Mouse (Mus musculus): ENCODE results near the gene Myocd. TPM values are rescaled to one million over a fixed set of nuclear protein-coding genes. Genes with fewer than 3 reads are reported as not detected.

The Myocd gene
- 0.05 and 0.11 TPM in 2 replicates for polyA plus RNA-seq (2014; fragmentation: Nextera tagmentation; extraction: Ambion mirVana)

DNA sequence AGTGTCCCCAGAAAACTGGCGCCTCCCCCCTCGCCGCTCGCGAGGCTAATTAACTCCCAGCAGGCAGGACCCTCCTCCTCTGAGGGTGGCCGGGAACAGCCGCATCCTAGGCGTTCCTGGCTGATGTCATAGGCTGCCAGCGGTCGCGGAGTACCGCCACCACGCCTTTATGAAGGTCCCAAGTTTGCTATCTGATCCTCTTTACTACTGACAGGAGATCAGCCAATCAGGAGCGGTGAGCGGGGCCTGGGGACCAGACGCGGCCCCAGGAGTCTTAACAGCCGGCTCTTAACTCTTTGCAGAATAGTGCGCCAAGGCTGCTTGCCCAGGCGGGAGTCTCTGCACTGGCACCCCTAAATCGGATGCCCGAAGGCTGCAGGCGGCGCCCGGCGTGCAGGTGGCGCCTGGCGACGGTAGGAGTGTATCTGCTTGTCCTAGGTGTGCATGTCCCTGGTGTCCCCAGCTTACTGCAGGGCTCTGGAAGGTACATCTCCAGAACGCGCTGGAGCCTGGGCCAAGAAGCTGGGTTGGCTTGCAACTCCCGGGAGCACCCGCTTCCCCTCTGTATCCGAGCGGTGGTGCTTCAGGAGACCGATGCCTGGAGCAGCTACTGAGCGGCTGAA, at the start of gene Myocd:
Gene Myocd, minus strand, starts transcription at position 139 of the 623 bp plus-strand sequence.
- ATAC-seq (ENCODE audit: low FRiP score, low TSS enrichment) = peak; percentile 34; the same call in 1 of the 2 replicates
- under 1% methylated on average over 37 of the region's 37 CpGs for WGBS

DNA sequence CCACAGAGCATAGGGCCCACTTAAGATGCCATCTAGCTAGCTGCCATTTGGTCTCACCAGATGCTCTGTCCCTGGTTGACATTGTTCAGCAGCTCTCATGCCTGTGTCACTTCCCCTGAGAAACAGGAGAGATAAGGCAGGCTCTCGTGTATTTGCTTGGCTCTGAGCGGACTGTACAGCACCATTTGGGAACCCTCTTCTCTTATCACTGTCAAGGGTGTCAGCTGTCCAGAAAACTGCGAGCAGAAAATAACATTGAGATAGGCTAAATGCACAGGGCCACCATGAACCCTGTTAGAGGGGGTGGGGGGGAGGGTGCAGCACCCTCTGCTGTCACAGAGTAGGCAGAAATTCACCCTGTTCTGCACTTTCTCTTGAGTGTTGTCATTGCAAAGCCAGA, 34.0 kb upstream of the Myocd start:
- Histone ChIP-seq H3K4me3 (replicated peaks; ENCODE audit: low read depth, low read length) (no peak overlapping the region), H3K36me3 (ENCODE audit: control insufficient read depth, insufficient read depth, low read length) (no peaks in the 10 kb centered on the region), H3K4me1 (ENCODE audit: control insufficient read depth, insufficient read depth, low read length) (no peaks in the 10 kb centered on the region), H3K4me2 (ENCODE audit: low read length) (no peak overlapping the region), H3K9ac (replicated peaks; ENCODE audit: low read length) (no peak overlapping the region), H3K9me3 (ENCODE audit: control insufficient read depth, low read length) (no peaks in the 10 kb centered on the region), H3K27me3 (ENCODE audit: control insufficient read depth, insufficient read depth, low read length) (no peaks in the 10 kb centered on the region), H3K27ac (replicated peaks; ENCODE audit: low read depth, low read length) (no peak overlapping the region)
- DNase-seq (no peak), ATAC-seq (ENCODE audit: low FRiP score, low TSS enrichment) (no peak)
- WGBS = 81% methylated on average over 3 of the region's 3 CpGs

More for the DNA sequence above, at the start of gene Myocd:
- no peaks in the 10 kb centered on the region for H3K9me3 ChIP-seq (ENCODE audit: control insufficient read depth, low read length)
- H3K27ac ChIP-seq (replicated peaks; ENCODE audit: low read depth, low read length) = no peak within 1 kb of the TSS
- peaks cover 22% of the 10 kb centered on the region; the same call in 1 of the 2 replicates for H3K27me3 ChIP-seq (ENCODE audit: control insufficient read depth, insufficient read depth, low read length)
- peaks cover 10% of the 10 kb centered on the region for H3K4me1 ChIP-seq (ENCODE audit: control insufficient read depth, insufficient read depth, low read length)
- DNase-seq = peak; percentile 66
- H3K36me3 ChIP-seq (ENCODE audit: control insufficient read depth, insufficient read depth, low read length) = no peaks in the 10 kb centered on the region
- H3K4me2 ChIP-seq (ENCODE audit: low read length) = peak within 1 kb of the TSS; percentile 89
- H3K9ac ChIP-seq (replicated peaks; ENCODE audit: low read length) = peak within 1 kb of the TSS; percentile 47
- H3K4me3 ChIP-seq (replicated peaks; ENCODE audit: low read depth, low read length) = peak within 1 kb of the TSS; percentile 39

DNA sequence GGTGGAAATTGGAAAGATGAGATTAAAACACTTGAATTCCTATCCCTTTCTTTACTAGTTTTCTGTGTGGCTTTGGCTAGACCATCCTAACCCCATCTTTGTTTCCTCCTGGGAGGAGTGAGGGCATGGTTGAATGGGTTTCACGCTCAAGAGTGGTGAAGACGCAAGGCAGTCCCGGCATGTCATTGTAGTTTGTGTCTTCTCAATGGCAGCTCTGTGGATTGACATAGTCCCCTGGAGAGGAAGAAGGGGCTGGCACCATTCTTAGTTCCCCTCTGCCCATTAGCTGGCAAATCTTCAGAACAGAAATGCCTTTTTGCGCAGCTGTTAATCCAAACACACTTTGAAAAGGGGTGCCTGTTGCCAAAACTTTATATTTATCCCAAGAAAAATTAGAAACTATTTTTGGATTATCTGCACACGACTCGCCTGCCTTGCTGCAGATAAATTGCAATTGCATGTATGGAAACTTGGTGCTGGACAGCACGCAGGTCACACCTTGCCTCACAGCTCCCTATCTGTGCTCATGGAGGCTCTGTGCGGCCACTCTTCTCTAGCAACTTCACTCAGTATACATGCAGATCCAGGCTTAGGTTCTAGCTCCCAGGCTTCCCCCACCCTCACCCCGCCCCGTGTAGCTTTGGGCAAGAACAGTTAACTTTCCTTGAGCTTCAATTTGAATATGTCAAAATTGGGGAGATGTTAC, 24.5 kb upstream of the Myocd start:
- no peaks in the 10 kb centered on the region for H3K4me1 ChIP-seq (ENCODE audit: control insufficient read depth, insufficient read depth, low read length)
- H3K4me2 ChIP-seq (ENCODE audit: low read length) = no peak overlapping the region
- no peak overlapping the region for H3K4me3 ChIP-seq (replicated peaks; ENCODE audit: low read depth, low read length)
- ATAC-seq (ENCODE audit: low FRiP score, low TSS enrichment) = no peak
- no peaks in the 10 kb centered on the region for H3K9me3 ChIP-seq (ENCODE audit: control insufficient read depth, low read length)
- H3K27me3 ChIP-seq (ENCODE audit: control insufficient read depth, insufficient read depth, low read length) = no peaks in the 10 kb centered on the region
- H3K36me3 ChIP-seq (ENCODE audit: control insufficient read depth, insufficient read depth, low read length) = no peaks in the 10 kb centered on the region
- 78% methylated on average over 10 of the region's 10 CpGs for WGBS
- H3K27ac ChIP-seq (replicated peaks; ENCODE audit: low read depth, low read length) = no peak overlapping the region
- DNase-seq = no peak
- no peak overlapping the region for H3K9ac ChIP-seq (replicated peaks; ENCODE audit: low read length)

DNA sequence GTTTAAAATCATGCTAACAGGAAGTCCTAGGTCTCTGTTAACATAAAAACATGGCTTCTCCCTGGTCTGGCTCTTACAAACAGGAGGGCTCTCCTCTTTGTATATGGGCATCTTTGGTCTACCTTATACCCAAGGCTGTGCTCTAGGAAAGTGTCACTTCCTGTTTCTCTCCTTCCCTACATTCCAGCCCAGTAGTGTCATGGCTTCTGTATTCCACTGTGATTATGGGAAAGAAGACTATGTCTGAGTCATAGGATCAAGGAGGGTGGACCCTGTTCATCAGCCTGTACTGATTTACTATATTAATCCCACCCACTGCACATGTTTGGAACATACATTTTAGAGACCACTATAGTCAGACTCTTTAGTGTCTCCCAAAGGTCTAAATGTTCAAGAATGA, 23.2 kb upstream of the Myocd start:
- H3K4me2 ChIP-seq (ENCODE audit: low read length) = no peak overlapping the region
- no peak for DNase-seq
- ATAC-seq (ENCODE audit: low FRiP score, low TSS enrichment) = no peak
- no peaks in the 10 kb centered on the region for H3K36me3 ChIP-seq (ENCODE audit: control insufficient read depth, insufficient read depth, low read length)
- no peaks in the 10 kb centered on the region for H3K27me3 ChIP-seq (ENCODE audit: control insufficient read depth, insufficient read depth, low read length)
- H3K4me1 ChIP-seq (ENCODE audit: control insufficient read depth, insufficient read depth, low read length) = no peaks in the 10 kb centered on the region
- no peaks in the 10 kb centered on the region for H3K9me3 ChIP-seq (ENCODE audit: control insufficient read depth, low read length)
- H3K4me3 ChIP-seq (replicated peaks; ENCODE audit: low read depth, low read length) = no peak overlapping the region
- H3K9ac ChIP-seq (replicated peaks; ENCODE audit: low read length) = no peak overlapping the region
- H3K27ac ChIP-seq (replicated peaks; ENCODE audit: low read depth, low read length) = no peak overlapping the region

DNA sequence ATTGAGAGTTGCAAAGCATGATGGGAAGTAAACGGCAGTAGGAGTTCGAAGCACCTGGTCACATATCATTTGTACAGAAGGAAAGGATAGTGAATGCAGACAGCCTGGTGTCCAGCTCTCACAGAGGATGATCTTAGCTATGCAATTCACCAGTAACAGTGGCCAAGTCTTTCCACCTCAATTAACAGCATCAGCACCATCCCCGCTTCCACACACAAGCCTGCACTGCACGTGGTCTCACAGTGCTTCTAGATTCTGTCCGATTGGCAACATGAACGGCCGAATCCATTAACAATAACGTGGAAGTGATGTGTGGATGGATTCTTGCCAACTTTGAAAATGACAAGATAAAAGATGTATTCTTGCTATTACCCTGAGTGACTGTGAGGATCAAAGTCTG, 17.9 kb upstream of the Myocd start:
- no peak for DNase-seq

DNA sequence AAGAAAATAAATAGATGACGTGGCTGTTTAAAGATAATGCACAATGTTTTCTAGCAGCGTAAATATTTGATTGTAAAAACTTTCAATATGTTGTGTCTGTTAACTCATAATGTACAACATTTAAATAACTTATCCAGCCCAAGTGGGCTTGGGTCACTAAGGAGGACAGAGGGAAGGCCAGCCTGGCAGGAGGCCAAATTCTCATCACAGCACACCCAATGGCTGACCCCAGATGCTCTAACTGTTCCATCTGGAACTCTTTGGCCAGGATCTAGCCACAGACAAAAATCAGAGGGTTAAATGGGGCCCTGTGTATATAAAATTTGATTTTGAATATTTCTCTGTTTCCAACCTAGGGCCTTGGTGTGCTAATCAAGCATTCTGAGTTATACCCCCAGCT, 16.4 kb upstream of the Myocd start:
- WGBS = 94% methylated on average over 2 of the region's 2 CpGs
- Histone ChIP-seq H3K27ac (replicated peaks; ENCODE audit: low read depth, low read length) (no peak overlapping the region), H3K9me3 (ENCODE audit: control insufficient read depth, low read length) (no peaks in the 10 kb centered on the region), H3K36me3 (ENCODE audit: control insufficient read depth, insufficient read depth, low read length) (no peaks in the 10 kb centered on the region), H3K4me3 (replicated peaks; ENCODE audit: low read depth, low read length) (no peak overlapping the region), H3K4me2 (ENCODE audit: low read length) (no peak overlapping the region), H3K27me3 (ENCODE audit: control insufficient read depth, insufficient read depth, low read length) (no peaks in the 10 kb centered on the region), H3K9ac (replicated peaks; ENCODE audit: low read length) (no peak overlapping the region), H3K4me1 (ENCODE audit: control insufficient read depth, insufficient read depth, low read length) (no peaks in the 10 kb centered on the region)
- ATAC-seq (ENCODE audit: low FRiP score, low TSS enrichment) = no peak
- no peak for DNase-seq

More for the DNA sequence above, 17.9 kb upstream of the Myocd start:
- no peak overlapping the region for H3K4me2 ChIP-seq (ENCODE audit: low read length)
- no peaks in the 10 kb centered on the region for H3K4me1 ChIP-seq (ENCODE audit: control insufficient read depth, insufficient read depth, low read length)
- H3K9me3 ChIP-seq (ENCODE audit: control insufficient read depth, low read length) = no peaks in the 10 kb centered on the region
- WGBS = 87% methylated on average over 8 of the region's 8 CpGs
- no peak overlapping the region for H3K9ac ChIP-seq (replicated peaks; ENCODE audit: low read length)
- ATAC-seq (ENCODE audit: low FRiP score, low TSS enrichment) = no peak
- no peaks in the 10 kb centered on the region for H3K36me3 ChIP-seq (ENCODE audit: control insufficient read depth, insufficient read depth, low read length)
- H3K27ac ChIP-seq (replicated peaks; ENCODE audit: low read depth, low read length) = no peak overlapping the region
- no peak overlapping the region for H3K4me3 ChIP-seq (replicated peaks; ENCODE audit: low read depth, low read length)
- no peaks in the 10 kb centered on the region for H3K27me3 ChIP-seq (ENCODE audit: control insufficient read depth, insufficient read depth, low read length)

DNA sequence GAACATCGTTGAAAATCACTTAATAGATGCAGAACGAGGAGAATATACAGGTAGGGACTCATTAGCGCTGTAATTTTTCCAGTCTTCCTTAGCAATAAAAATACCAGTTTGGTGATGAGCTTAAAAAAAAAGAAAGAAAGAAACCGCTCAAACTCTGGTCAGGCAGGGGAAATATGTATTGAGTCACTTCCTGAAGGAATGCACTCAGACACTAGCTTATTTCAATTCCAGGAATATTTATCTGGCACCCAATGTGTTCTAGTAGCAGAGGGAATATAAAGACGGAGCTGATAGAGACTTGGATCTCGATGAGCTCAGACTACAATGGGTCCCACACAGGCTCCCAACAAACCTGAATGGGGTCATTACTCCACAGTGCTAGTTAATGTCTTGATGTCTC, 5.7 kb upstream of the Myocd start:
- DNase-seq = no peak
- H3K27me3 ChIP-seq (ENCODE audit: control insufficient read depth, insufficient read depth, low read length) = peaks cover 11% of the 10 kb centered on the region; the same call in 1 of the 2 replicates
- no peaks in the 10 kb centered on the region for H3K9me3 ChIP-seq (ENCODE audit: control insufficient read depth, low read length)
- peaks cover under 1% of the 10 kb centered on the region for H3K4me1 ChIP-seq (ENCODE audit: control insufficient read depth, insufficient read depth, low read length)
- H3K9ac ChIP-seq (replicated peaks; ENCODE audit: low read length) = no peak overlapping the region
- no peaks in the 10 kb centered on the region for H3K36me3 ChIP-seq (ENCODE audit: control insufficient read depth, insufficient read depth, low read length)
- no peak overlapping the region for H3K4me2 ChIP-seq (ENCODE audit: low read length)
- H3K27ac ChIP-seq (replicated peaks; ENCODE audit: low read depth, low read length) = no peak overlapping the region
- WGBS = 91% methylated on average over 6 of the region's 6 CpGs
- H3K4me3 ChIP-seq (replicated peaks; ENCODE audit: low read depth, low read length) = no peak overlapping the region
- ATAC-seq (ENCODE audit: low FRiP score, low TSS enrichment) = no peak

DNA sequence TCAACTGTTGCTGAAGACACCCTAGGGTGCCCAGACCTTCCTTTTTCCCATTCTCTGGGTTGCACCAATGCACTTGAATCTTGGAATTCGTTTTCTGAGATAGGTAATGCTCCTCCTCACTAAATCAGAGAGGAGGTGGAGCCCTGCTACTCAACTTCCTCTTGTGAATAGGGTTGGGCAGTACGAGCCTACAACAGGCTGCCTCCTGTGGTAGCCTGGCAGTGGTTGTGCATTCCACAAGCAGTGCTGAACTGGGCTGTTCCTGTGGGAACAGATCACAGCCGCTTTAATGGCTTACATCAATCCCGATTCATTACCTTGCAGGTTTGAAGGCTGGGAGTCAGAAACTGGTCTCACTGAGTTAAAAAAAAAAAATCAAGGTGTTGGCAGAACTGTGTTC, 1.2 kb upstream of the Myocd start:
- DNase-seq = no peak
- 18% methylated on average over 4 of the region's 4 CpGs for WGBS
- H3K4me2 ChIP-seq (ENCODE audit: low read length) = no peak overlapping the region

DNA sequence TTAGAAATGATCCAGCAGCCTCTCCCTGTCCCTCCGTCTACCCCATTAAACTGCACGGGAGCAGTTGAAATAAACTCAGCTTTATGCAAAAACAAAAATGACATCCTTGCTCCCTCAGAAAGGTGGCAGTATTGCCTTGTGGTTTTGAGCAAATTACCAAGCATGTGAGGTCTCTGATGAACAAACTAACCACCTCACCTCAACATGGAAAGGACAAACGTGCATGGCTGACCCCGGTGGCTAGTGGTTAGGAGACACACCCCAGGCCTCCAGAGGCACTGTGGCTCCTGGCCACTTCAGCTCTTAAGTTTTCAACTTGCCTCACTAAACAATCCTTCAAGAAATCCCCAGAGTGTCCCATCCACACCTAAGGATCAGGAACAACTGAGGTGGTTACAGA, 1.5 kb downstream of the Myocd start:
- WGBS = 56% methylated on average over 4 of the region's 4 CpGs
- Histone ChIP-seq H3K36me3 (ENCODE audit: control insufficient read depth, insufficient read depth, low read length) (no peaks in the 10 kb centered on the region), H3K27ac (replicated peaks; ENCODE audit: low read depth, low read length) (no peak overlapping the region), H3K27me3 (ENCODE audit: control insufficient read depth, insufficient read depth, low read length) (peaks cover 22% of the 10 kb centered on the region; the same call in 1 of the 2 replicates), H3K9ac (replicated peaks; ENCODE audit: low read length) (no peak overlapping the region), H3K4me3 (replicated peaks; ENCODE audit: low read depth, low read length) (no peak overlapping the region), H3K4me2 (ENCODE audit: low read length) (no peak overlapping the region), H3K9me3 (ENCODE audit: control insufficient read depth, low read length) (no peaks in the 10 kb centered on the region), H3K4me1 (ENCODE audit: control insufficient read depth, insufficient read depth, low read length) (peaks cover 10% of the 10 kb centered on the region)
- peak; percentile 61 for DNase-seq
- no peak for ATAC-seq (ENCODE audit: low FRiP score, low TSS enrichment)

More for the DNA sequence above, 1.2 kb upstream of the Myocd start:
- Histone ChIP-seq H3K27ac (replicated peaks; ENCODE audit: low read depth, low read length) (no peak overlapping the region), H3K27me3 (ENCODE audit: control insufficient read depth, insufficient read depth, low read length) (peaks cover 22% of the 10 kb centered on the region; the same call in 1 of the 2 replicates), H3K9ac (replicated peaks; ENCODE audit: low read length) (no peak overlapping the region), H3K4me3 (replicated peaks; ENCODE audit: low read depth, low read length) (no peak overlapping the region), H3K36me3 (ENCODE audit: control insufficient read depth, insufficient read depth, low read length) (no peaks in the 10 kb centered on the region), H3K9me3 (ENCODE audit: control insufficient read depth, low read length) (no peaks in the 10 kb centered on the region), H3K4me1 (ENCODE audit: control insufficient read depth, insufficient read depth, low read length) (peaks cover 10% of the 10 kb centered on the region)
- no peak for ATAC-seq (ENCODE audit: low FRiP score, low TSS enrichment)

Data from midbrain, embryonic 14.5 days (tissue).